41 mouse cellular contexts compared by ENCODE assay signal in genomic region chr11:97789727-97790126, GRCm38 (mm10). TPM values are rescaled to one million over a fixed set of nuclear protein-coding genes. Genes with fewer than 3 reads are reported as not detected.
"Had no signal": no experiment of that assay in that cellular context is flagged by ENCODE, and none has a peak within 500 bp of the region (broad histone marks: within the 10 kb centered on the region; RNA-seq: fewer than 3 reads in every experiment).

No protein-coding gene starts in this region.

- H3K27me3 ChIP-seq: heart, embryonic 12.5 days; heart, embryonic 13.5 days; heart, embryonic 15.5 days; hindbrain, embryonic 12.5 days; hindbrain, embryonic 13.5 days; hindbrain, embryonic 15.5 days; intestine, embryonic 15.5 days; kidney, embryonic 15.5 days had no signal

- H3K4me1 ChIP-seq: heart, embryonic 10.5 days; heart, embryonic 12.5 days; heart, embryonic 13.5 days; heart, embryonic 15.5 days; hindbrain, embryonic 10.5 days; hindbrain, embryonic 12.5 days; hindbrain, embryonic 13.5 days; hindbrain, embryonic 15.5 days; intestine, embryonic 15.5 days; kidney, embryonic 15.5 days had no signal

- H3K4me2 ChIP-seq: heart, embryonic 11.5 days; heart, embryonic 12.5 days; heart, embryonic 13.5 days; heart, embryonic 15.5 days; hindbrain, embryonic 12.5 days; hindbrain, embryonic 13.5 days; hindbrain, embryonic 14.5 days; hindbrain, embryonic 15.5 days; intestine, embryonic 15.5 days; kidney, embryonic 15.5 days had no signal

- H3K9ac ChIP-seq: heart, embryonic 12.5 days; heart, embryonic 13.5 days; heart, embryonic 15.5 days; hindbrain, embryonic 12.5 days; hindbrain, embryonic 14.5 days; hindbrain, embryonic 15.5 days; intestine, embryonic 15.5 days; kidney, embryonic 15.5 days had no signal

- H3K36me3 ChIP-seq: heart, embryonic 10.5 days; heart, embryonic 12.5 days; heart, embryonic 13.5 days; heart, embryonic 15.5 days; hindbrain, embryonic 10.5 days; hindbrain, embryonic 12.5 days; hindbrain, embryonic 13.5 days; hindbrain, embryonic 15.5 days; intestine, embryonic 15.5 days; kidney, embryonic 15.5 days had no signal

- ATAC-seq: hindbrain, embryonic 16.5 days; hindbrain, postnatal 0 days; inflammation-experienced regulatory T-cells, adult 6 months; intestine, embryonic 15.5 days; intestine, embryonic 16.5 days; intestine, postnatal 0 days had no signal

- H3K27ac ChIP-seq: heart, embryonic 10.5 days; heart, embryonic 13.5 days; heart, embryonic 15.5 days; hindbrain, embryonic 10.5 days; hindbrain, embryonic 12.5 days; hindbrain, embryonic 13.5 days; hindbrain, embryonic 14.5 days; hindbrain, embryonic 15.5 days; hindbrain, postnatal 0 days; intestine, embryonic 15.5 days; kidney, embryonic 15.5 days; kidney, postnatal 0 days; layer of hippocampus, adult 2 months had no signal

- H3K4me3 ChIP-seq: heart, embryonic 10.5 days; heart, embryonic 12.5 days; heart, embryonic 13.5 days; heart, embryonic 15.5 days; hindbrain, embryonic 10.5 days; hindbrain, embryonic 12.5 days; hindbrain, embryonic 13.5 days; hindbrain, embryonic 15.5 days; intestine, embryonic 15.5 days; kidney, embryonic 15.5 days; layer of hippocampus, adult 2 months had no signal

- DNase-seq: heart, postnatal 10 days; heart, postnatal 14 days; heart, postnatal 36 days; heart, postnatal 4 days; kidney, adult 11 months; kidney, adult 18-20 months; kidney, adult 2 months; kidney, adult 8-10 months; kidney, adult 9 months; kidney, postnatal 10 days; kidney, postnatal 14 days; kidney, postnatal 25 days; kidney, postnatal 36 days; kidney, postnatal 4 days; layer of hippocampus, adult 9-11 months; layer of hippocampus, postnatal 36 days had no signal

- H3K9me3 ChIP-seq: heart, embryonic 10.5 days; heart, embryonic 12.5 days; heart, embryonic 13.5 days; heart, embryonic 15.5 days; hindbrain, embryonic 10.5 days; hindbrain, embryonic 12.5 days; hindbrain, embryonic 13.5 days; hindbrain, embryonic 15.5 days; intestine, embryonic 15.5 days had no signal

RNA-seq across cellular contexts. Expression of gene 1700001P01Rik, which starts 14.0 kb away (rescaled TPM):
- total RNA-seq: heart, postnatal 10 days; heart, postnatal 25 days; heart, postnatal 36 days; hematopoietic stem cell, adult 5-6 weeks; hindbrain, postnatal 0 days had no signal
- polyA plus RNA-seq: heart, embryonic 11.5 days; heart, embryonic 12.5 days; heart, embryonic 13.5 days; heart, embryonic 14.5 days; heart, postnatal 0 days; hindbrain, postnatal 0 days; intestine, embryonic 16.5 days; intestine, postnatal 0 days; kidney, adult 2 months; kidney, embryonic 14.5 days; kidney, postnatal 0 days; large intestine, adult 2 months had no signal
